8 mouse cellular contexts compared by ENCODE assay signal in the genomic region with DNA sequence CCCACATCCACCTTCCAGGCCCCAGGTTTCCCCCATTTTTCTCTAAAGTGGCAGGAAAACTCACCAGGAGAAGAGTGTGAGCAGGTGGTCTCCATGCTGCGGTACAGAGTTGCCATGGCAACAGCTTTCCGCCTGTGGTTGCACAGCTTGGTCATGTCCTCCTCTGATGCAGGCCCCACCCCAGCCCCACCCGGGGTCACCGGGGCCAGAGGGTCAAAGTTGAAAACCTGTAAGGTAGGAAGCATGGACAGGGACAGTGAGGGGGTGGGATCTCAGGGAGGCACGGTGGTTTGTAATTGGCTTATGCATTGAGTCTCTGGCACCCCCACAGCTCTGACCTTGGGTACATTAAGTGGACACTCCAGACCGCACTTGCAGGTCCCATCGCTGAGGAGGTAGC. TPM values are rescaled to one million over a fixed set of nuclear protein-coding genes. Genes with fewer than 3 reads are reported as not detected.
DNase-seq lines count a peak whose midpoint lies in the region; ATAC-seq lines count a peak whose summit lies in the region.

No protein-coding gene starts in this region.

- peak overlapping the region; percentile 71 for H3K4me3 ChIP-seq in kidney, embryonic 15.5 days (replicated peaks)
- H3K4me3 ChIP-seq in embryonic facial prominence, embryonic 12.5 days: peak overlapping the region; percentile 63
- H3K4me3 ChIP-seq in kidney, embryonic 16.5 days (ENCODE audit: low read length): peak overlapping the region; percentile 59; the same call in 1 of the 2 replicates

- H3K4me2 ChIP-seq in kidney, embryonic 15.5 days: peak overlapping the region; percentile 86
- H3K4me2 ChIP-seq in embryonic facial prominence, embryonic 12.5 days (replicated peaks): peak overlapping the region; percentile 91; the same call in 1 of the 2 replicates
- H3K4me2 ChIP-seq in kidney, embryonic 16.5 days (replicated peaks; ENCODE audit: low read depth, low read length): peak overlapping the region; percentile 97; the same call in 1 of the 2 replicates

- no peaks in the 10 kb centered on the region for H3K9me3 ChIP-seq in kidney, embryonic 15.5 days (replicated peaks)
- H3K9me3 ChIP-seq in embryonic facial prominence, embryonic 12.5 days: no peaks in the 10 kb centered on the region
- H3K9me3 ChIP-seq in kidney, embryonic 16.5 days (ENCODE audit: low read length): no peaks in the 10 kb centered on the region

- H3K27ac ChIP-seq in kidney, embryonic 15.5 days: peak overlapping the region; percentile 99
- H3K27ac ChIP-seq in embryonic facial prominence, embryonic 12.5 days: no peak overlapping the region
- H3K27ac ChIP-seq in kidney, embryonic 16.5 days (ENCODE audit: low read length): no peak overlapping the region

- ATAC-seq in kidney, embryonic 15.5 days (replicated peaks; ENCODE audit: low FRiP score): no peak
- ATAC-seq in embryonic facial prominence, embryonic 12.5 days (ENCODE audit: insufficient number of reproducible peaks, insufficient read depth, low FRiP score, low TSS enrichment): no peak
- ATAC-seq in kidney, embryonic 16.5 days (ENCODE audit: low FRiP score, low TSS enrichment): no peak

- 48% methylated on average over 7 of the region's 7 CpGs for WGBS in kidney, embryonic 15.5 days
- 55% methylated on average over 7 of the region's 7 CpGs for WGBS in embryonic facial prominence, embryonic 12.5 days
- 64% methylated on average over 7 of the region's 7 CpGs for WGBS in kidney, embryonic 16.5 days

- 0 out of 2 replicates have a peak overlapping the region, but pooled peaks have one; percentile 61 for H3K9ac ChIP-seq in kidney, embryonic 15.5 days
- H3K9ac ChIP-seq in embryonic facial prominence, embryonic 12.5 days: no peak overlapping the region; the same call in 1 of the 2 replicates
- H3K9ac ChIP-seq in kidney, embryonic 16.5 days (replicated peaks; ENCODE audit: low read length): peak overlapping the region; percentile 72; the same call in 1 of the 2 replicates

- DNase-seq in kidney, adult 18-20 months: no peak
- DNase-seq in neural tube, embryonic 10.5 days (ENCODE audit: extremely low spot score, low spot score): peak; percentile 50
- no peak for DNase-seq in frontal cortex, postnatal 36 days (ENCODE audit: low spot score in 2 of 2)
- no peak for DNase-seq in right cerebral cortex, adult 18-20 months
- DNase-seq in gastrocnemius, postnatal 36 days: no peak

- intact Hi-C loops in gastrocnemius, postnatal 36 days (cut with DNase I): no loop called here

- H3K27me3 ChIP-seq in kidney, embryonic 15.5 days: no peaks in the 10 kb centered on the region
- no peaks in the 10 kb centered on the region for H3K27me3 ChIP-seq in embryonic facial prominence, embryonic 12.5 days
- no peaks in the 10 kb centered on the region for H3K27me3 ChIP-seq in kidney, embryonic 16.5 days (ENCODE audit: insufficient read depth, low read length)

- peaks cover 58% of the 10 kb centered on the region for H3K36me3 ChIP-seq in kidney, embryonic 15.5 days
- peaks cover 55% of the 10 kb centered on the region for H3K36me3 ChIP-seq in embryonic facial prominence, embryonic 12.5 days
- H3K36me3 ChIP-seq in kidney, embryonic 16.5 days (ENCODE audit: insufficient read depth, low read length): peaks cover 47% of the 10 kb centered on the region

- peaks cover 54% of the 10 kb centered on the region for H3K4me1 ChIP-seq in kidney, embryonic 15.5 days
- H3K4me1 ChIP-seq in embryonic facial prominence, embryonic 12.5 days: peaks cover 50% of the 10 kb centered on the region
- H3K4me1 ChIP-seq in kidney, embryonic 16.5 days (ENCODE audit: insufficient read depth, low read length): peaks cover 41% of the 10 kb centered on the region

RNA-seq across cellular contexts. Expression of gene Mbd6, which starts 2.1 kb away (rescaled TPM):
- 15.9 and 16.1 TPM in 2 replicates for polyA plus RNA-seq in kidney, embryonic 15.5 days (2015; fragmentation: Nextera tagmentation; extraction: Ambion mirVana)
- polyA plus RNA-seq in embryonic facial prominence, embryonic 12.5 days (2016; fragmentation: Nextera tagmentation; extraction: Ambion mirVana): 17.2 and 23.3 TPM in 2 replicates
- 13.3 and 14.8 TPM in 2 replicates for polyA plus RNA-seq in kidney, embryonic 16.5 days (2015; fragmentation: Nextera tagmentation; extraction: Ambion mirVana)
- total RNA-seq in gastrocnemius, postnatal 36 days (2021): 10 to 100 TPM; 11.5 to 17.1 TPM

RNA-seq across cellular contexts. Expression of gene Dctn2, which starts 20.6 kb away (rescaled TPM):
- 169 and 189 TPM in 2 replicates for polyA plus RNA-seq in kidney, embryonic 15.5 days (2015; fragmentation: Nextera tagmentation; extraction: Ambion mirVana)
- 199 and 213 TPM in 2 replicates for polyA plus RNA-seq in embryonic facial prominence, embryonic 12.5 days (2016; fragmentation: Nextera tagmentation; extraction: Ambion mirVana)
- 206 and 212 TPM in 2 replicates for polyA plus RNA-seq in kidney, embryonic 16.5 days (2015; fragmentation: Nextera tagmentation; extraction: Ambion mirVana)
- 10 to 100 TPM; 86.8 to 91.8 TPM for total RNA-seq in gastrocnemius, postnatal 36 days (2021)

RNA-seq across cellular contexts. Expression of gene Kif5a, which starts 23.6 kb away (rescaled TPM):
- polyA plus RNA-seq in kidney, embryonic 15.5 days (2015; fragmentation: Nextera tagmentation; extraction: Ambion mirVana): 1.1 and 1.9 TPM in 2 replicates
- 13.5 and 16.8 TPM in 2 replicates for polyA plus RNA-seq in embryonic facial prominence, embryonic 12.5 days (2016; fragmentation: Nextera tagmentation; extraction: Ambion mirVana)
- 0.76 and 1.7 TPM in 2 replicates for polyA plus RNA-seq in kidney, embryonic 16.5 days (2015; fragmentation: Nextera tagmentation; extraction: Ambion mirVana)
- total RNA-seq in gastrocnemius, postnatal 36 days (2021): under 1 TPM; 0.20 to 0.66 TPM

RNA-seq across cellular contexts. Expression of gene Mars, which starts 24.9 kb away (rescaled TPM):
- 120 and 127 TPM in 2 replicates for polyA plus RNA-seq in kidney, embryonic 15.5 days (2015; fragmentation: Nextera tagmentation; extraction: Ambion mirVana)
- polyA plus RNA-seq in embryonic facial prominence, embryonic 12.5 days (2016; fragmentation: Nextera tagmentation; extraction: Ambion mirVana): 138 and 142 TPM in 2 replicates
- 115 and 123 TPM in 2 replicates for polyA plus RNA-seq in kidney, embryonic 16.5 days (2015; fragmentation: Nextera tagmentation; extraction: Ambion mirVana)
- 10 to 100 TPM; 54.1 to 56.1 TPM for total RNA-seq in gastrocnemius, postnatal 36 days (2021)

RNA-seq across cellular contexts. Expression of gene Arhgap9, which starts 35.0 kb away (rescaled TPM):
- 3.1 and 3.3 TPM in 2 replicates for polyA plus RNA-seq in kidney, embryonic 15.5 days (2015; fragmentation: Nextera tagmentation; extraction: Ambion mirVana)
- 1.8 and 2.6 TPM in 2 replicates for polyA plus RNA-seq in embryonic facial prominence, embryonic 12.5 days (2016; fragmentation: Nextera tagmentation; extraction: Ambion mirVana)
- polyA plus RNA-seq in kidney, embryonic 16.5 days (2015; fragmentation: Nextera tagmentation; extraction: Ambion mirVana): 2.5 and 2.6 TPM in 2 replicates
- 1 to 10 TPM in 1 of 2 experiments, under 1 TPM in 1; 0.96 to 1.3 TPM for total RNA-seq in gastrocnemius, postnatal 36 days (2021)
